ENCODE assay signal across 21 mouse cellular contexts in the genomic region with DNA sequence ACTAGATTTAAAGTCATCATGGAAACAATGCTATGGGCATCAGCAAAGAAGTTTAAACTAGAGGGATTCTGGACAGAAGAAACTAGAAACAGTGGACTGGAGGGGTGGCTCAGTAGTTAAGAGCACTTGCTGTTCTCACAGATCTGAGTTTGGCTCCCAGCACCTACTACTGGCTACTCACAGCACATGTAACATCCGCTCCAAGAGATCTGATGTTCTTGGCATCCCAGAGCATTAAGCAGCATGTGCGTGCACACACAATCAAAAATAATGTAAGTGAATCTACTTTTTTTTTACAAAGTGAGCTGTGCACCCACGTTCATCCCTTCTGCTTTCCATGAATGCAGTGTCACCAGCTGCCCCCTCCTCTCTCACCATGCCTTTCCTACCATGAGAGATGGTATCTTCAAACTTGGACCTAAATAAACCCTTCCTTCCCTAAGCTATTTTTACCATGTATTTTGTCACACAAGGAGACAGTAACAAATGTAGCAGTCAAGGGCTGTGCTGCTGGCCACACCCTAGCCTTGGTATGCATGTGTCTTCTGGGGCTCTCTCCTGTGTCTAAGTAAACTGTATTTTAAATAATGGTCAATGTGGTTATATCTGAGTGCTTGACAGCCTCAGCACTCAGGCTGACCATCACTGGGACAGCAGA. TPM values are rescaled to one million over a fixed set of nuclear protein-coding genes. Genes with fewer than 3 reads are reported as not detected.
"Had no signal": no experiment of that assay in that cellular context is flagged by ENCODE, and none has a peak within 500 bp of the region (broad histone marks: within the 10 kb centered on the region; RNA-seq: fewer than 3 reads in every experiment).

No protein-coding gene starts in this region.

- H3K27ac ChIP-seq: left cerebral cortex, adult 2 months; liver, embryonic 13.5 days; neural tube, embryonic 12.5 days; neural tube, embryonic 15.5 days; stomach, postnatal 0 days had no signal

- H3K9me3 ChIP-seq: liver, embryonic 13.5 days; neural tube, embryonic 12.5 days; neural tube, embryonic 15.5 days had no signal

- ATAC-seq: intestine, embryonic 16.5 days had no signal

- H3K27me3 ChIP-seq: neural tube, embryonic 15.5 days had no signal

- DNase-seq: kidney, adult 18-20 months; kidney, adult 9 months; kidney, postnatal 14 days; kidney, postnatal 4 days; layer of hippocampus, postnatal 36 days; liver, embryonic 13.5 days; midbrain, embryonic 14.5 days; right cerebral cortex, adult 18-20 months; right cerebral cortex, postnatal 14 days; right cerebral cortex, postnatal 4 days; thymus, adult 2 months; thymus, postnatal 14 days; thymus, postnatal 4 days had no signal

- H3K4me3 ChIP-seq: left cerebral cortex, adult 2 months; liver, embryonic 13.5 days; neural tube, embryonic 12.5 days; neural tube, embryonic 15.5 days had no signal

- H3K4me1 ChIP-seq: liver, embryonic 13.5 days; neural tube, embryonic 12.5 days; neural tube, embryonic 15.5 days had no signal

- H3K9ac ChIP-seq: liver, embryonic 13.5 days; neural tube, embryonic 12.5 days; neural tube, embryonic 15.5 days had no signal

- H3K36me3 ChIP-seq: liver, embryonic 13.5 days; neural tube, embryonic 12.5 days; neural tube, embryonic 15.5 days had no signal

- H3K4me2 ChIP-seq: liver, embryonic 13.5 days; midbrain, embryonic 11.5 days; neural tube, embryonic 12.5 days; neural tube, embryonic 15.5 days had no signal

RNA-seq across cellular contexts. Expression of a gene that starts 53.3 kb away (rescaled TPM):
- total RNA-seq: megakaryocyte progenitor cell, adult 5-6 weeks; megakaryocyte-erythroid progenitor cell, adult 5-6 weeks had no signal
